Mouse (Mus musculus): Measurements from ENCODE around the gene Fnbp4. TPM values are rescaled to one million over a fixed set of nuclear protein-coding genes. Genes with fewer than 3 reads are reported as not detected.

The Fnbp4 gene
- 10 to 100 TPM; 11.1 to 18.2 (median 14.5) TPM for total RNA-seq (2022)

DNA sequence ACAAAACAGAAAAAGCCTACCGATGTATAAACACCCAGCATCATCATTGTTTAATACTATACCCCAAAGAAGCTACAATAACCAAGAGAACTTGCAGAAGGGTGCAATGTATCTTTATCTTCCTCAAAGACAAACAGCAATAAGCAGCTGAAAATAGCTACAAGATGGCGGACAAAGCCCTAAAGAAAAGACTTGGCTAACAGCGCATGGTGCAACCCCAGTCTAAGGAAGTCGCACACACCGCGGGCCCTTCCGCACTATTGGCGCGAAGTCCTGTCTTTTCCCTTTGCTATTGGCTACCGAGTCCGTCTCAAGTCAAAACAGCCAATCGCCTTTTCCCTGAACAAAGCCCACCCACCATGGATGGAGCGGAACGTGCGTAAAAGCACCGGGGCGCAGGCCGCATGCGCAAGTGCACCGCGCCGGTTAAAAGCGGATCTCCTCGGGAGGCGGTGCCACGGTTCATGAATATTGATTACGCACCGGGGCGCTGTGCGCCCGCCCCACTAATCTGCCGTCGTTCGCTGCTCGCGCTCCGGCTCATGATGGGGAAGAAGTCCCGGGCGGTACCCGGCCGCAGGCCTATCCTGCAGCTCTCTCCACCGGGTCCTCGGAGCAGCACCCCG, at the start of gene Fnbp4:
Gene Fnbp4, plus strand, starts transcription at position 318 of the 626 bp plus-strand sequence.
- peak; percentile 99 for DNase-seq (ENCODE audit: low spot score)

DNA sequence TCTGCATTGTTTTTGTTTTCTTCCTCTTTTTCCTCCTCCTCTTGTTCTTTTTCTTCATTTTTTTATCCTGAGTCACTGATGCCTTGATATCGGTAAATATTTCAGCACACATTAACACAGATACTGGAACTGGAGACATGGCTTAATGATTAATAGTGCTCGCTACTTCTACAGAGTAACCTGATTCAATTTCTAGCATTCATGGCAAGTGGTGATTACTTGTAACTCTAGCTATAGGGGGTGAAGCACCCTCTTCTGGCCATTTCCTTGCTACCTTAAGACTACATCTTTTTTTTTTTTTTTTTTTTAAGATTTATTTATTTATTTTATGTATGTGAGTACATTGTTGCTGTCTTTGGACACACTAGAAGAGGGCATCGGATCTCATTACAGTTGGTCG, 44.2 kb upstream of the Fnbp4 start:
- no peak for DNase-seq (ENCODE audit: low spot score)

DNA sequence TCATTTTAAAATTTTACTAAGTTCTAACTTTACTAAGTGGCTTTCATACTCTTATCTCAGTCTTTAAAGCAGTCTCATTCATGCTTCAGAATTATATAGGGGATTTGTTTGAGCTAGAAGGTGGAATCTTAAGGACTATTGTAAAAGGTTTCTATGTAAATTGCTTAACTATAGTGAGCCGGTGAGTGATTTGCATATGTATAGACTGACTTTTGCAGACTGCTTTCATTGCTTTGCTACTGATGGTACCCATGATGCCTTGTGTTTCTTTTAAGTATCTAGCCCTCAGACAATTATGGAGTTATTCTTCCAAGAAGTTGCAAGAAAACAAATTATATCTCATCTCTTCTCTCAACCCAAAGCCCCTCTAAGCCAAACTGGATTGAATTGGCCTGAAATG, 36.6 kb upstream of the Fnbp4 start:
- no peak for DNase-seq (ENCODE audit: low spot score)

DNA sequence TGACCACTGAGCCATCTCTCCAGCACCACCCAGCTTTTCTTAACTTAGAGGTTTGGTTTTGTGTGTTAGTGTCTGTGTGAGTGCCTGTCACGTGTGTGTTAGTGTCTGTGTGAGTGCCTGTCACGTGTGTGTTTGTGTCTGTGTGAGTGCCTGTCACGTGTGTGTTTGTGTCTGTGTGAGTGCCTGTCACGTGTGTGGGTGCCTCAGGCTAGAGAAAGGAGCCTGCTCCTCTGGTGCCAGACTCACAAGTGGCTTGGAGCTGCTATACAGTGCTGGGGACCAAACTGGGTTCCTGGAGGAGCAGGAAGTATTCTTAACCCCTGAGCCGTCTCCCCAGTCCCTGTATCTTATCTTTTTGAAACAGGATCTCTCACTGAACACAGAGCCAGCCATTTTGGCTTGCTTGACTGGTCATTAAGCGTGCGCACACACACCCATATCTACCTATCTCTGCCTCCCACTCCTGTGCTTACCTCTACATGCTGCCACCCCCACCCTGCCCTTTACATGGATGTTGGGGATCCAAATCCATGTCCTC, 29.5 kb upstream of the Fnbp4 start:
- DNase-seq (ENCODE audit: low spot score): no peak

DNA sequence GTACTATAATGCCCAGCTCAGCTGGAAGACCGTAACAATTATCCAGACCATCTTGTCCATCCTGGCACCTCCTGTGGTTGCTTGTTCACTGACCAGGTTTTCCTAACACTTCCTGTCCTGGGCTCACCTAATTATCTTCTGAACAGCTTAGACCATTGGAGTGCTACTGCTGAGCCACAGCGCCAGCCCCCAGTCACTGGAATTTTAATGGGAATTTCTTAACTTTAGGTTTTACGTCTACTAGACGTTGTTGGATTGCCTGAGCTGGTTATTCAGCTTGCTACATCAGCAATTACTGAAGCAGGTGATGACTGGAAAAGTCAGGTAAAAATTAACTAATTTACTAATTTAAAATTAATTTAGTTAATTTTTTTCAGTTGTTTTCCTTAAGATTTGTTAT, 27.8 kb upstream of the Fnbp4 start:
- no peak for DNase-seq (ENCODE audit: low spot score)

DNA sequence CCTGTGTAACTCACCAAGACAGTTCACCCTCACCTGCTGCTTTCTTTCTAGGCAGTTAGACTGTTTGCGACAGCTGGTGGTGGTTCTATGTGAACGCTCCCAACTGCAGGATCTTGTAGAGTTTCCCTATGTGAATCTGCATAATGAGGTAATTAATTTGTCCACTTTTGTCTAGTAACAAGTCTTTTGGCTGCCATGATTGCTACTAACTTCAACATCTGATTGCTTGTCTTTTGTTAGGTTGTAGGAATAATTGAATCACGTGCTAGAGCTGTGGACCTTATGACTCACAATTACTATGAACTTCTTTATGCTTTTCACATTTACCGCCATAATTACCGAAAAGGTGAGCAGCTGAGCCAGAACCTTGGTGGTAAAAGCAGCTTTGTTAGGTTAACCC, 27.2 kb upstream of the Fnbp4 start:
- DNase-seq (ENCODE audit: low spot score): no peak

DNA sequence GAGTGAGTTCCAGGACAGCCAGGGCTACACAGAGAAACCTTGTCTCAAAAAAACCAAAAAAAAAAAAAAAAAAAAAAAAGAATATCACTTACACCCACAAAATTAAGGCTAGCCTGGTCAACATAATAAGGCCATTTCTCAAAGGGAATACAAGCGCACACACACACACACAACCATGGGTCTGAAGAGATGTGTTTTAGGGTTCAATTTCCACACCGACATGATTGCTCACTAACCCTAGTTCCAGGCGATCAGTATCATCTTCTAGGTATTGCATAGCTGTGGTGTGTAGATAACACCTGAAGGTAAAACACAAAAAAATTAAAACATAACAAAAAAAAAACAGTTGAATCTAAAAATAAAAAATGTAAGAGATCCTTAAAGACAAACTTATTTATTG, 18.4 kb upstream of the Fnbp4 start:
- no peak for DNase-seq (ENCODE audit: low spot score)

DNA sequence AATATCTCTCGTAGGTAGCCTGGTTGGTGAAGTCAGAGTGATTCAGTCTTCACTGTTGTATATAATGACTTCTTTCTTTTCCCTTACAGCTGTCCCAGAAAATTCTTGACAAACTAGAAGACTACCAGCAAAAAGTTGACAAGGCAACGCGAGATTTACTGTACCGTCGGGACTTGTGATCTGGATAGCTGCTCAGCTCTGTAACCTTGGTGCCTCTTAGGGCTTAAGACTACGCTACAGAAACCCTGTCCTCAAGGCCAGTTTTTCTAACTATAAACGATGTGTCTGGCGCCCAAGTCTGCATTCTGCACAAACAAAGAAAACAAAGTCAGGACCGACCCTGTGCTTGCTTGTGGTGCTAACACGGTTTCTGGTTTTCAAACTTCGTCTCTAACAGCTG, 9.8 kb upstream of the Fnbp4 start:
- no peak for DNase-seq (ENCODE audit: low spot score)

DNA sequence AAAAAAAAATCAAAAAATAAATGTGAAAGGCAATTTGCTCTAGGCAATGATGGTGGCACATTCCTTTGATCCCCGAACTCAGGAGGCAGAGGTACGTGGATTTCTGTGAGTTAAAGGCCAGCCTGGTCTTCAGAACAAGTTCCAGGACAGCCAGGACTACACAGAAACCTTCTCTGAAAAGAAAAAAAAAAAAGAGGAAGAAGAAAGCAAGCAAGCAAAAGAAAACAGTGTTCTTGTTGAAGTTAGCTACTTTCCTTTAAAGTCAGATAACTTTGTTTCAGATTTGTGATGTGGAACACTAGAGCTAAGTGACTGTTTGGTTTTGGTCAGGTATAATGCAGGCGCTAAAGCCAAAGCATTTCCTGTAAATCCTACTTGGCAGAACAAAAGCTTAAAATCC, 6.4 kb upstream of the Fnbp4 start:
- DNase-seq (ENCODE audit: low spot score): no peak

DNA sequence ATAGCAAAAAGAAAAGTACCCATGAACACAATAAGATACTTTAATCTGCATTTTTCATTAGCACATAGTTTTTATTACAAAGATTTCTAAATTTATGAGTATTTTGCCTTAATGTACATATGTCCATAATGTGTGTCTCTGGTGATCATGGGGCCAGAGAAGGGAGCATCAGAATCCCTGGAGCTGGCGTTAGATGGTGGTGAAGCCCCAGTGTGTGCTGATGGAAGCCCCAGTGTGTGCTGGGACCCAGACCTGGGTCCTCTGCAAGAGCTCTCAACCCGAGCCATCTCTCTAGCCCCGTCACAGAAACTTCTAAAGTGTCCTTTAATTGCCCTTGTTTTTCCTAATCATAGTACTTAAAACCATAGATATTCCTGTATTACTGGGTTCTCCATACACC, 5.8 kb upstream of the Fnbp4 start:
- DNase-seq (ENCODE audit: low spot score): no peak

DNA sequence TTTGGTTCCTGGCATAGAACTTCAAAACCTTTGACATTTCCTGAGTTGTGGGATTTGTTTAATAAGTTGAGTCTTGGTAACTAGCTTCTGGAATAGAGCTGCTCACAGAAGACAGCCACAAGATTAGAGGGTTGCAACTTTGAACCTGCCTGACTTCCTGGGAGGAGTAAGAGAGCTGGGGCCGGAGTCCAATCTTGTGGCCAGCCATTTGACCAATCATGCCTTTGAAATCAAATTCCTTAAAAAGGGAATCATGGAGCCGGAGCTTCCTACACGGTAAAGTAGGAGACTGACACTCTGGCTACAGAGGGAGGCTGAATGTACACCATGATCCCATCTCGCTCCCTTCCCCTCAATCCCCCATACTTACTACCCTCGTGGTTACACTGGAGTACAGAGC, 5.2 kb upstream of the Fnbp4 start:
- no peak for DNase-seq (ENCODE audit: low spot score)

DNA sequence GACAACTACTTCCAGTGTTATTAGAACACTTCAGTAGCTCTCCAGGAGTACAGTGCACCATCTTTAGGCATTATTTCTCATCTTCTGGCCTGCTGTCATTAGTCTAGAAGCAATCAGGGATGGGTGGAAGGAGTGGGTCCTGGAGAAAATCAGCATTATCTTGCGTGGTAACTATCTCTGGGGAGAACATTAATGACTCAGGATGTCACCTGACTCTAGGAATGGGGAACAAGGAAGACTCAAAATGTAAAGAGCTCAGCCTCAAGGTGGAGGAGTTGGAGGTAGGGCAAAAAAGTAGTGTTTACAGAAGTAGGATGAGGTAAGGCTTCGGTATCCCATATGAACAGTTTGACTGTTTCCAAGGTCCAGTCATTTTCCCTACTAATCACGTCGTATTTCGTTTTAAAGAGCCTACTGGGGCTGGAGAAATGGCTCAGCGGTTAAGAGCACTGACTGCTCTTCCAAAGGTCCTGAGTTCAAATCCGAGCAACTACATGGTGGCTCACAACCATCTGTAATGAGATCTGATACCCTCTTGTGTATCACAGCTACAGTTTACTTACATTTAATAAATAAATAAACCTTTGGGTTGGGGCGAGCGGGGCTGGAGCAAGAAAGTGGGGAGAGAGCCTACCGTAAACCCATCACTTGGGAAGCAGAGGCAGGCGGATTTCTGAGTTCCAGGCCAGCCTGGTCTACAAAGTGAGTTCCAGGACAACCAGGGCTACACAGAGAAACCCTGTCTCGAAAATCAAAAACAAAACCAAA, 701 bp upstream of the Fnbp4 start:
- DNase-seq (ENCODE audit: low spot score): no peak

DNA sequence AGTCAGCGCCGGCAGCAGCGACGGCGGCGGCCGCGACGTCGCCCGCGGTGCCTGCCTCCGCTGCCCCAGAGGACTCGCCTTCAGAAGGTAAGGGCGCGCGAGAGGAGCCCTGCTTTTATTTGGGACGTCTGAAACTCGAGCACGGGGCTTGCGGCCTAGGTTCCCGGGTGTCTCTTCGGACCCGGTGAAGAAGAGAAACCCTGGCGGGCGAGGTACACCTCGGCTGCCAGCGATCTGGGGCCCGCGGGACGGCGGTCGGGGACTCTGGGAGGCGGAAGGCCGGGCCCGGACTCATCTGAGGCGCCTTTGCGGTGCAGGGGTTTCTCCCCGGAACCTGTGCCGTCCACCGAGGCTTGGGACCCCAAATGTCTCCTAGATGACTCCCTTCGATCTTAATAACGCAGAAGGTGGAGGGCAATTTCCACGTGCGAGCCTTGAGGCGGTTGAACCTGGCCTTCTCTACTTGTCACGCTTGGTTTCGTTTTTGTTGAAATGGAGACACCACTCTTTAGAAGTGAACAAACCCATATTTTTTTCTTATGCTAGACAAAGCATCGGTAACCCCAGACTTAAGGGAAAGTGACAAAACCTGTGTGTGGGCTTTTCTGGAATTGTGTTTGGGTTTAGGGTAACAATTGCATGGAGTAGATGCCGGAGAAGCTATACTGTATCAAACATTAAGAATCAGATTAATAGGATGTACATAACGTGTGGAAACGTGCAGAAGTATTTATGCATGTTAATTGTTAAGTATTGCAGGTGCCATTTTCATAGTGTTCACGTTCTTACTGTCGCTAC, 769 bp downstream of the Fnbp4 start:
- DNase-seq (ENCODE audit: low spot score): peak; percentile 27

DNA sequence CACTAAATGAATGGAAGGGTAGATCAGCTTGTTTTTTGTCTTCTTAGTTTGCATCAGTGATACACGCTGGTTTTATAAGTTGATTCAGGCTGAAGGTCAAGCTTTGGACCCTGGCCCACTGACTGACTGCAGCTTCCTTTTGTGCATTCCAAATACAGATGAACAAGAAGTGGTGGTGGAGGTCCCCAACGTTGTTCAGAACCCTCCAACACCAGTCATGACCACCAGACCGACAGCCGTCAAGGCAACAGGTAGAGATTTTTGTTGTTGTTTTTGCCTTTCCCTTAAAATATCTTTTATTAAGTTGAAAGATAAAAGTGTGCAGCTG, 1.3 kb downstream of the Fnbp4 start:
- DNase-seq (ENCODE audit: low spot score): no peak

DNA sequence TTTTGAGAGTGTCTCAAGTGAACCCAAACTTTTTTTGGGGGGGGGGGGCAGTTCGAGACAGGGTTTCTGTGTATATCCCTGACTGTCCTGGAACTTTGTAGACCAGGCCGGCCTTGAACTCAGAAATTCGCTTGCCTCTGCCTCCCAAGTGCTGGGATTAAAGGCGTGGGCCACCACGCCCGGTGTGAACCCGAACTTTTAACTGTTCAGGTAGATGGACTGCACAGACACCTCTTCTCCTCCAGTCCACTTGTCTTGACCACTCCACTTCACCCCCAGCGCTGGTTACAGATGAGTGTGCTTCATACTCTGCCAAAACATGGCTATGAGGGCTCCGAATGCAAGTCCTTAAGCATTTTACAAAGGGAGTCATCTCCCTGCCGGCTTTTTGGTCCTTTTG, 2.0 kb downstream of the Fnbp4 start:
- DNase-seq (ENCODE audit: low spot score): no peak

DNA sequence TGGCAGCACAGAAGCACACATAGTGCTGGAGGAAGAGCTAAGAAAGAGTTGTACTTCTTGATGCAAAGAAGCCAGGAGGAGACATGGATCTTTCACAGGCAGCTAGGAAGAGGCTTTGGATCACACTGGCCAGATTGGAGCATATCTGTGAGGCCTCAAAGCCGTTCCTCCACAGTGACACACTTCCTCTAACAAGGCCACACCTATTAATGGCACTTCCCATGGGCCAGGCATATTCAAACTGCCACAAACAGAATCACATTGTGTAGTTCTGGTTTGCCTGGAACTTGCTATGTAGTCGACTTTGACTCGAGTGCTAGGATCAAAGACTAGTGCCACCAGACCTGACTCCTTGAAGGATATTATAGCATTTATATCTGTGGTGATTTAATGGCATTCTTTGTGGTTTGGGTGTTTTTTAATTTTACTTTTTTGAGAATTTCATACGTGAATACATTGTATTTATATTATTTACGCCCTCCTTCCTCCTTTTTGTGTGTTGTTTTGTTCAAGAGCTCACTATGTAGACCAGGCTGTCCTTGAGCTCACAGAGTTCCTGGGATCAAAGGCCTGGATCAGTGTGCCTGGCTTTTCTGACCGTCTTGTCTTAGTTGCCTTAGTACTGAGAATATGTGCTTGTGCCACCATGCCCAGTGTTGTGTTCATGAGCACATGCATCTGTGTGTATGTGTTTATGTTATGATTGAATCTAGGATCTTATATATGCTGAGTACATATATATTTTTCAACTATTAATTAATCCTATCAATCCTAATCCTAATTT, 4.7 kb downstream of the Fnbp4 start:
- DNase-seq (ENCODE audit: low spot score): peak; percentile 26

DNA sequence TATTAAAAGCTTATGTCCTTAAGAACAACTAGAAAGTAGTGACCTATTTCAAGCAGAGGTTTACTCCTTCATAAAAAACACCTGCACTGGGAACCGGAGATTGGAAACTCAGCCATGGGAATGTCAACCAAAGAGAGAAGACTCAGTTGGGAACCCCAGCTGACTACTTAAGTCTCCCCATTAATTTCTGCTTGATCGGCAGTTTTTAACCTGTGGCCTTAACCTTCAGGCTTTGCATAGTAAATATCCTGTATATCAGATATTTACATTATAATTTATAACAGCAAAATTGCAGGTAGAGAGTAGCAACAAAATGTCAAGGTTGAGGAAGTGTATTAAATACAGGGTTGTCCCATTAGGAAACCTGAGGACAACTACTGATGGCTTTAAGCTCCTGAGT, 8.4 kb downstream of the Fnbp4 start:
- DNase-seq (ENCODE audit: low spot score): no peak

DNA sequence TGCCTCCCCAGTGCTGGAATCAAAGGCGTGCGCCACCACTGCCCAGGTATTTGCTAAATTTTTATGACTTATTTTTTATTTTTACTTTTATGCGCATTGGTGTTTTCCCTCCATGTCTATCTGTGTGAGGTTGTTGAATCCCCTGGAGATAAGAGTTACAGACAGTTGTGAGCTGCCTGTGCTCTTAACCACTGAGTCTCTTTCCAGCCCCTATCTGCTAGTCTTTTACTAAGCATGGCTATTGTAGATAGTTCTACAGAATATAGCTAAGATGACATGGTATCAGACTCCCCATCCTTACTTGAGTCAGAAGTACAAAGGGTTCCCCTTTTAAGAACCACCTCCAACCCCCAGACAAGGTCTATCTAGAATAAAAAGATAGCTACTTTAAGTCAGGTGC, 9.0 kb downstream of the Fnbp4 start:
- no peak for DNase-seq (ENCODE audit: low spot score)

DNA sequence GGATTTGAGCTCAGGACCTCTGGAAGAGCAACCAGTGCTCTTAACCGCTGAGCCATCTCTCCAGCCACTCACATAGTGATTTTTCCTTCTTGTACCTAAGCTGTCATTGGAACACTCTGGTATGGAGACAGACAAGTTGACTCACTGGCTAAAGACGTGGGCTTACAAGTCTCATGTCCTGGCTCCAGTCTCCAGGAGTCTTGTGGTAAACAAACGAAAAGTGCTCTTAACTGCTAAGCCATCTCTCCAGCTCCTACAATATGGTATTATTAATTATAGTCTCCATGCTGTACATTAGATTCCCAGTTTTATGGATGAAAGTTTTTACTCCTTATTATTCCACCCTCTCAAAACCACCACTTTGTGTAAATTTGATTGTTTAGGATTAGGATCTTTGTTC, 20.0 kb downstream of the Fnbp4 start:
- no peak for DNase-seq (ENCODE audit: low spot score)

DNA sequence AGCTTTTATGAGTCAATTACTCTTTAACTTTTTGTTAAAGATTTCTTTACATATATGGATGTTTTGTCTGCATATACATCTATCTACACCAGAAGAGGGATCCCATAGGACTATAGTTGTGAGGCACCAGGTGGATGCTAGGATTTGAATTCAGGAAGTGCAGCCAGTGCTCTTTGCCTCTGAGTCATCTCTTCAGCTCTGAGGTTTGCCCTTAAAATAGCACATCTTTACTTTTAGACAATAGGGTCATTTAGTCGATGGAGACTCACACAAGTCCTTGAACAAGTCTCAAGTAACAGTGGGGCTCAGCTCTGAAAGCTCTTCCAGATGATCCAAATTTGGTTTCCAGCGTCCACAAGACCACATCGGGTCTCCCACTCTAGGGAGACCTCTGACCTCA, 36.2 kb downstream of the Fnbp4 start:
- DNase-seq (ENCODE audit: low spot score): no peak

DNA sequence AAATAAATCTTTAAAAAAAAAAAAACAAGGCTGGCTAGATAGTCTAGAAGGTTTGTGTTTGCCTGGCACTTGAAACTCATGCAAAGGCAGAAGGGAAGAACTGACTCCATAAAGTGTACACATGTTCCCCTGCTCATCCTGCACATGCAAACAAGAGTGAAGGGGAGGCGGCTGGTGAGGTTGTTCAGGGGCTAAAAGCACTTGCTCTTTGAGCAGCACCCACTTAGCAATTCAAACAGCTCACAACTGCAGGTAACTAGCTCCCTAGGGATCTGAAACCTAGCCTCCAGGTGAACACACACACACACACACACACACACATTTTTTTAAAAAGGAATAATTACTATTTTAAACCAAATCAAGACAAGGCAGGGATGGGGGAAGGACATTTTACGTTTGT, 36.8 kb downstream of the Fnbp4 start:
- no peak for DNase-seq (ENCODE audit: low spot score)

DNA sequence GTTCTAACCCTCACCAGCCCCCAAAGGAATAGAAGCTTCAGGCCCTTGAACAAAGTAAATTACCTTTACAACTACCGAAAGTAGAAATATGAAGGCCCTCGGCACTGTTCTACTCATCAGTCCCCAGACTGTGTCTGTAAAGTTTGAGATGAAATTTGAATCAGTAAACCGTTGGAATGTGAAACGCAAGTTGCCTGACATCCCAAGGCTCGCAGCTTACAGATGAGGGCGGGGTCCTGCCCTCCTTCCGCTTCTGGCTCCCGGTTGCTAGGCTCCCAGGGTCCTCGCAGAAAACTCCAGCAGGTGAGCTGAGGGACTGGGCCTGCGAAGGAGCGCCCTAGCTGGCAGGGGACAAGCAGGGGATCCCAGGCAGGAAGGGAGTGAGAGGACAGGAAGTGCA, 37.3 kb downstream of the Fnbp4 start, which contains the start of gene Agbl2:
Gene Agbl2, plus strand, starts transcription at position 270 of the 400 bp plus-strand sequence.
- DNase-seq (ENCODE audit: low spot score): peak; percentile 15
